Mouse (Mus musculus) lung, adult 2 months (tissue): ENCODE measurements around the gene Pam16.

Experiments used
- CTCF ChIP-seq: fragments of 200-500 bp; IDR thresholded peaks from 2 replicates; pipeline ENCODE4 v1.5.1; 2011; ENCODE audit warnings: mild to moderate bottlenecking, low read length, control low read depth; ENCODE audit not compliant: insufficient read depth
- POLR2A ChIP-seq: fragments of 200-500 bp; IDR thresholded peaks from 2 replicates; pipeline ENCODE4 v1.6.1; 2011; ENCODE audit warnings: low read depth, mild to moderate bottlenecking, control low read depth, low read length, borderline replicate concordance; ENCODE audit errors: extremely low read depth

GRCm38 (mm10) chr16:4613736-4614135 lies 11.1 kb downstream of the Pam16 start:
- TF ChIP-seq POLR2A (no peak), CTCF (no peak)
